Mouse (Mus musculus) urinary bladder, adult 2 months (tissue): Measurements from ENCODE around the gene Spag16. TPM values are rescaled to one million over a fixed set of nuclear protein-coding genes. Genes with fewer than 3 reads are reported as not detected.
"Not testable (repeated sequence)": the region's sequence is repeated elsewhere in the genome, so short reads cannot be mapped to it uniquely, and the experiment has no call there.

Experiments used
- DNase-seq: peaks from one replicate; pipeline ENCODE4 v3.0.0; 2022; ENCODE audit warnings: low spot score
- polyA plus RNA-seq: library from polyadenylated mRNA; depleted of rRNA; stranded (reverse); fragments of >200 nt; gene quantifications from 2 replicates; pipeline ENCODE4 v1.2.3, GENCODE M21; 2012; rRNA removed

Gene Spag16
- 0.01 TPM in 1 of 2 replicates, not detected in the other for polyA plus RNA-seq

DNA sequence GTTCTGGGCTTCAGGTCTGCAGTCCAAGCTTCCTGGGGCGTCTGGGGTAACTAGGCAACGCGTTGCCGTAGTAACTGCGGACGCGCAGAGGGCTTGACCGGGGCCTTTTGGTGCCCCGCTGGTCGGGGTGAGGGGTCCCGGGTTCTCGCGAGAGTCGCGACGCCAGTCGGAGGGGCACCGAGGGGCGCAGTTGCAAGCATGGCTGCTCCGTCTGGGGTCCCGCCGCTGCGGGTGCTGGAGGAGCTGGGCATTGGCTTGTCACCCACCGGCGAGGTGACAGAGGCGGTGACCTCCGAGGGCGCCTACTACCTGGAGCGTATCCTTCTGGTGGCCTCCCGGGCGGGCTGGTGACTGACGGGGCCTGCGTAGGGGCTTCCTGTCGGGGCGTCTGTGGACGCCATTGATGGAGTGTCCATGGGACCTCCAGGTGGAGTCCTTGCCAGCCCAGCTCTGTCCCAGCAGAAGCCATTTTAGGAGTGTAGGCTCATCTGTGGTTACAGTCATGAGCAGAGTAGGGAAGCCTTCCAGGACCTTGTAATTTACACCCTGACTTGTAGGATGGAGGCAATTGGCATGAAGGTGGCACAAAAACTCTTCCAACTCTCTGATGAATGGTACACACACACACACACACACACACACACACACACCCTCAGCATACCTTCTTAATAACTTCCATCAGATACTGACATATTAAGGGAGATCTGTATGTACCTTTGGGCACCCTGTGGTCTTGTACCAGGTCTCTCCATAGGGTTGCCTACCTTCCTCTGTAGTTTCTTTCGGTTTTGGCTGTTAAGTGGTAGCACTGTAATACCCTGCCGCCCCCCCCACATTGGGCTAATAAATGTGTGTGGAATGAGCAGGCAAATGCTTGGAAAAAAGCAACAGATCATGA is at the start of gene Spag16:
TSS of gene Spag16 (plus strand) at position 165 of the 898 bp plus-strand sequence.
- DNase-seq = no peak

DNA sequence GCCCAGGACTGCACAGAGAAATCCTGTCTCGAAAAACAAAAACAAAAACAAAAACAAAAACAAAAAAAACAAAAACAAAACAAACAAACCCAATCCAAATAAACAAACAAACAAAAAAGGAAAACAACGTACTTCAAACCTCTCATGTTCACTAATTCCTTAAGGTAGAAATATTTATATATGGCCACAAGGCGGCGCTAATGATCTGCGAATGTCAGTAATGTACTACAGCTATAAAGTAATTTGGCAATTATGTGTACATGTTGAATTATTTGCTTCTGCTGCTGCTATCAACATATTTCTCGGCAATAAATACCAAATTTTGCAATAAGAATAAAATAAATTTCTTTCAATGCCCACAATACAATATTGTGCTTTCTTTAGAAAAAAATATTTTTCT is 41.6 kb upstream of the Spag16 start:
- no peak for DNase-seq

DNA sequence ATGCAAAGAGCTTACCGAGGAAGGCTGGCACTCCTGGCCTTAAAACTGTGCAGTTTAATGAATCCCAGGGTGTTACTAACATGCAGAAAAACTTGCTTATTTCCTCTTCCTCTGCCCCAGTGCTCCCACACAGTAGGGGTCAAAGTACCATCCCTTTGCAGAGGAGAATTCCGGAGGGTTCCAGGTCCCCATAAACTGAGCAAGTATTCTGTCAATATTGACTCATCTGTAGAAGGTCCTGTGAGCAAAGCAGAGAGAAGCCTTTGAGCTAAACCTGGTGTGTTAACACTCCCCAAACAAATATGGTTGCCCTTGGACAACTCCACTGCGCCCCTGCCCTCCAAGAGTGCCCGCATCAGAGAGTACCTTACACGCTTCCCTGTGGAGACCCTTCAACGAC is 40.1 kb upstream of the Spag16 start:
- DNase-seq = no peak

DNA sequence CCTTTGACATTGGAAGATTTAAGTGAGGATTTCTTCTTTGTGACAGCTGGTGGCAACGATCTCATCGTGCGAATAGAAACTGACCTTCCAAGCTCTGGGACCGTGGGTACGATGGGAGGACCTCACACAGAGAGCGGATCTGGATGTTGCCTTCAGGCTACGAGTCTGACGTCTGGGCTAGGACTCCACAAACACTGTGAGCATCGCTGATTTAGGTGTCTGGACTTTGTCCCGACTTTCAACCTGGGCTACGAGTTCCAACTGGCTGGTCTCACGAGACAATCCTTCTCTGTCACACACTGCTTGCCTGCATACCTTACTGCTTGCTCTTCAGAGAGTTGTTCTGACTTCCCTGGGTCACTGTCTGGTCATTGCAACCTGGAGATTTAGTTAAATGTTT is 39.4 kb upstream of the Spag16 start:
- DNase-seq = no peak

DNA sequence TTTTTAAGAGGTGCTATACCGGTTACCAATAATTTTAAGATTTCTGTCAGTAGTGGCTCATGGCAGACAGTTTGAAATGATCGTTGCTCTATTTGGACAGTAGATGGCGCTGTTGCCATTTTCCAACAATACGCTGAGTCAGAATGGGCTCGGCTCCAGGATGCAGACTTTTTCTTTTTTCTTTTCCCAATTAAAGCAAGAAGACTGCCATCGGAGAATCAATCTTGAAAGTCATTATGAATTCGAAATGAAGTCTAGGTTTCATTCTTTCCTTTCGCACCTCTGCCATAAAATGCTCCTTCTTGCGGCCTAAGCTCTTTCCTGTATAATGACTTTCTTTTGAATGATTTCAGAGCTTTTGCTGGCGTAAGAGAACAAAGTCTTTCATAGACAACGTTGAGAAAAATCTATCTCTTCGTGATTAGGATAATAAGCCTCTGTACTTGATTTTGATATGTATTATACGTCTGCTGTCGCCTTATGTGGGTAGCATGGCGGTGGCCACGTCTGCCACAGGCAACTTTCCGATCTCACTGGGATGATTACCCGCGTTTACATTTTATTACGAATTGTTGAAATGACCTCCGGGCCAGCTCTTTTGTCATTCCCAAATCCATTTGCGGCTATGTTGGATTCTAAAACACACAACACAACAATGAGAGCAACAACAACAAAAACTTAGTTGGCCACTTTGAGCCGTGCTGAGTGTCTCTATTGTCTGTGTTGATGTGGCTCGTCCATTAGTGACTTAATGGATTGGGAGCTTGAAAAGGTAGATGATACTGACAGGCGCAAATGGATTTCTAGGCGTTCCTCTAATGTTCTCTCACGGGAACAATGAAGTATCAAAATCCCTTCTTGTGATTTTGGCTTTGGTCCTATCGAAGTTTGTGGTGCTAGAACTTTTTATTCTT is 36.2 kb upstream of the Spag16 start:
- no peak for DNase-seq

DNA sequence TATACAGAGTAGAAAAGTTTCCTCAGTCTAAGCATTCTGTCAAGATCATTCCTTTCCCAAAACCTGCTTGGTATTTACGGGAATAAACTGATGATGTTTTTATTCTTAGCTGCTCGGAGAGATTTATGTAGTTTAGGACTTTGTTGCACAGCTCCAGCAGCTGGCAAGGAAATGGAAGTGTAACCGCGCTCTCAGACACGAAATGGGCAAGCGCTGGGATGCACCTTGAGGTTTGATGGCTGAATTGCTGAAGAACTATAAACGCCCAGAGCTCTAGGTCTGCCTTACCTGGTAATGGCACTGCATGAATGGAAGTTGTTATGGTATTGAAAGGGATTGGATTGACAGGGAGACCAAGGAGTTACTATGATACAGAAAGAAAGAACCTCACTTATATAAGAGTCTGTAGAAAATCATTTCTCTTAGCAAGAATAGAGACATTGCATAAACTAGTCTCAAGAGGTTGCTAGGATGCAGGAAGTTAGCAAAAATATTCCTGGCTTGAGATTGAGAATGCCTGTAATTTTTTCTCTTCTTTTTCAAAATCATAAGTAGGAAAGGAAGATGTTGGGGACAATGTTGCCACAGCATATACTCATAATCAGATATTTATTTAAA is 27.7 kb upstream of the Spag16 start:
- no peak for DNase-seq

DNA sequence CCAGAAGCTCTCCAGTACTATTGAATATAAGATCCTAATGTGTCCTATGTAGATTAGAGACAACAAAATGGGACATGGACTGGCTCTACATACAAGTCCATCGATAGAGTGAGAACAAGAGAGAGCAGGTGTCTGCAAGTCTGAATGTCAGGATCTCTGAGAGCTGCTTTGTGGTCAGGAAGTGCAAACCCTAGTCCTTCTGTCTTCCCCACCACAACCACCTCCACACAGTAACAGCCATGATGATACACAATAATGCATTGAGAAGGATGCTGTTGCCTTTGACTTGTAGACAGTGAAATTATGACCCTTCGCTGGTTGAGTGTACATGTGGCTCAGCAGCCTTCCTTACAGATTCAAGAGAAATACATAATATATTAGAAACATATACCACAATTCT is 16.6 kb upstream of the Spag16 start:
- DNase-seq = no peak

DNA sequence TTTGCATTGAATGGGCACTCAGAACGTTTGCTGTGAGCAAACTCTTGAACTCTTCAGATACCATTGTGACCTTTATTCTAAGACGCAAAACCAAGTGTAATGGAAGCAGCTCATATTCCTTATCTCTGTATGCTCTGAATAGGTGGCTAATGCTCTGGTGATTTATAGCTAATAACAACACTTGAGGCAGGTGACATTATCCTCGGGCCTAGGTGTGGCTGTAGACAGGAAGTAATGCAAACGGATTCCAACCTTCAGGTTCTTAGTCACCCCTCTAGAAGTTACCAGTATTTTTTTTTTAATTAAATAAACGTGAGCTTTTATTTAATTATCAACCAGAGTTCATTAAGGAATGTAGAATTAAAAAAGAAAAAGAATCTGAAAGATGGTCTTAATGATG is 1.1 kb upstream of the Spag16 start:
- not testable (repeated sequence) for DNase-seq

DNA sequence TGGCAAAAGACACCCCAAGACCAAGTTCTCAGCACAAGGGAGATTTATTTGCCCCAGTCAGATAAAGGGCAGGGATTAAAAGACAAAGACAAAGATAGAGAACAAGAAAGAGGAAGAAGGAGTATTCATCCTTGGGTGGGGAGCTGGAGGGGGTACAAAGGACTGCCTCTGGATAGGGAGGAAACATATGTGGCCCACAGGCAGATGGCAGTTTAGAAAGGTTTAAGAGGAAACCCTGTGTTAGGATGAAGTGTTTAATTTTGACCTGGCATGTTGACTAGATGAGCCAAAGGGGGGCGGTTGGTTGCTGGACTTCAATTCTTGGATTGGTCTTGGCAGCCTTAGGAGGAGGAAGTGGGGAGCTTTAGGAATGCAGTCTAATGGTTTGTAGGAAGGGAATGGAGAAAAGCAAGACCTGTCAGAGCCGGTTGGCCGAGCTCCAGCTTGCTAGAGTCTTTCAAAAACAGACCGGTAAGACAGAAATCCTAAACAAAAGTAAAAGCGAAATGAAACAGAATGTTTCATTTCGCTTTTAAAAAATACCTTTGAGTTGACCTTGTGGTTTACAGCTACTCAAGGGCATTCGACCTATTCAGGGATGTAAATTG is 2.2 kb downstream of the Spag16 start:
- no peak for DNase-seq

DNA sequence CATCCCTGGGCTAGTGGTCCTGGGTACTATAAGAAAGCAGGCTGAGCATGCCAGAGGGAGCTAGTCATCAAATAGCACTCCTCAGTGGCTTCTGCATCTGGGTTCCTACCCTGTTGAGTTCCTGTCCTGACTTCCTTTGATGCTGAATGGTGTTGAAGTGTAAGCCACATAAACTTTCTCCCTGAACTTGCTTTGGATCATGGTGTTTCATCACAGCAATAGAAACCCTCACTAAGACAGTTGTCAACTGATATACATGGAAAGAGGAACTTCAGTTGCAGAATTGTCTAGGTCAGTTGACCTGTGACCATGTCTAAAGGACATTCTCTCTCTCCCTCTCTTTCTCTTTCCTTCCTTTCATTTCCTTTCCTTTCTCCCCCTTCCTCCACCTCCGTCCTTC is 3.8 kb downstream of the Spag16 start:
- no peak for DNase-seq

DNA sequence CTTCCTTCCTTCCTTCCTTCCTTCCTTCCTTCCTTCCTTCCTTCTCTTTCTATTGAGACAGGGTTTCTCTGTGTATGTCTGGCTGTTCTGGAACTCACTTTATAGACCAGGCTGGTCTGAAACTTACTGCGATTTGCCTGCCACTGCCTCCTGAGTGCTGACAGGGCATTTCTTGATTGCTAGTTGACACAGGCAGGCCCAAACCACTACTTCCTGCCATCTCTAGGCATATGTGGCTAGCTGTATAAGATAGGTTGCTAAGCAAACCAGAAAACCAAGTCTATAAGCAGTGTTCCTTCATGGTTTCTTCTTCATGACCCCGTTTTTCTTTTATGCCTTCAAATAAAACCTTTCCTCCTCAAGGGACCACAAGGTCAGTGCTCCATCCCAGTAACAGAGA is 4.2 kb downstream of the Spag16 start:
- no peak for DNase-seq

DNA sequence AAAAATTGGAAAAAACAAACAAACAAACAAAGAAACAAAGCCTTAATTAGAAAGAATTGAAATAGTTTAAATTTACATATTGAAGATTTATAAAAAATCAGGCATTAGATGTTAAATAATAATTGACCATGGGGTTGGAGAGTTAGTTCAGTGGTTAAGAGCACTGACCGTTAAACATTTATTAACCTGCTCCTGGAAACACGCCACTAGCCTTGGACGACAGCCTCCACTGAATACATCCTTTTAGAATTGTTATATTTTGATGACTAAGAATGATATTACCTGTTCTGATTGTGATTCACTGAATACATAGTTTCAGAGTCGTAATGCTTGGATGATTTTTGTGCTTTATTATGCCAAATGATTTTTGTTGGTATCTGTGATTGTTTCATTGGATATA is 6.7 kb downstream of the Spag16 start:
- DNase-seq = not testable (repeated sequence)

DNA sequence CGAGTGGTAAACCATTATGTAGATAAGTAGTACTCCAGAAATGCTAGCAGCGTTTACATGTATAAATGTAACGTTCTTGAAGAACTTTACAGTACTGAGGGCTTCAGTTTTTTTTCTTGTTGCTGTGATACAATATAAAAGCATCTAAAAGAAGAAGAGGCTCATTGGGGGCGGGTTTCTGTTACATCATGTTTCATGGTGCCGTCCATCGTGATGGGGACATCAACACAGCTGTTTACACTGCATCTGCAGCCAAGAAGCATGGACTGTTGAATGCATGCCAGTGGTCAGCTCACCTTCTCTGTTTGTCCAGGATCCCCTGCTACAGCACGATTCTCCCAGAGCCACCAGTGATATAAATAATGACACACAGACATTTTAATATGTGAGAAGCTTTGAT is 26.7 kb downstream of the Spag16 start:
- DNase-seq = no peak

DNA sequence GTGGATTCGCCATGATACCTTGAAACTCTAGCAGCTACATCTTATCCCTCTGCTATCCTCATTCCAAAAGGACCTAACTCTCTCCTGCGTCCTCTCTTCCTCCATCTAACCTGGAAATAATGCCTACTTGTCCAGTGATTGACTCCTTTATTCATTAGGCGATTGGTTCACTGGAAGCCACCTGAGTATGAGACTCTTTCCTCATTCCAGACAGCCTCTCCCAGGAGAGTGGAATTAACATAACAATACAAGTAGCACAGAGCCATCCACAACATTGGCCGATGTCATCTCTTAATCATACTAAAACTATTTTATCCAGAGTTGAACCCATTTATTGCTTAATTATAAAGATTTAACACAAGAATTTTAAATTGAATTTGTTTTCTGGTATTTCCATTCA is 41.0 kb downstream of the Spag16 start:
- DNase-seq = no peak

DNA sequence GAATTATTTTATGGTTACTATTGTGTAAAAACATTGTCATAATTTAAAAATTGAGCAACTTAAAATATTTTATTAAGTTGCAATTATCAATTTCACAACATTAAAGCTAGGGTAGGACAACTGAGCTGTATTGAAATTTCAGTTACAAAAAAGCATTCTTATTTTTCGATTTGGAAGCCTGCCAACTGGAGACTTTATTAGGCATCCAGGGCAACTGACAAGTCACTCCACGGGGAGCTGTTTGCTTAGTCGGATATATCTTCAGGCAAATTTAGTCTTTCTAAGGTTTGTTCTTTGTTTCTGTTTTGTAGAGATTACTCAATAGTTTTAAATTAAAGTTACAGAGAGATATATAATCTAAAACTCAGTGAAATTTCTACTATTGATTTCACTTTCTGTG is 129.8 kb downstream of the Spag16 start:
- no peak for DNase-seq

DNA sequence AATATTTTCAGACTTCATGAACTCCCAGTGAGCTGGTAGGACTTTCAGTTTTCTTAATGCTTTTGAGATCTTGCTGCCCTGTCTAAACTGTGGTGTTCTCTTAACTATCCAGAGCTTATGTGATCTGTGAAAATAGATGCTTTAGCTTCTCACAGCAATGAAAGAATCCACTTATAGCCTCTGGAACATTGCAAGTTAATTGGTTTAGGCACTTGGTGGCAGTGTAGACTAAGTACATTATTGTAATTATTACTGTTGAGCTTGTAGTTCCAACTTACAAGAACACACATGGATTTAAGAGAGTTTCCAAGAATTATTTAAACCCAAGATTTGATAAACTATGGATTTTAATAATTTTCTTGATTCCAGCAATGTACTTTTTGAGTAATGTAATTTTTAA is 170.1 kb downstream of the Spag16 start:
- DNase-seq = no peak

DNA sequence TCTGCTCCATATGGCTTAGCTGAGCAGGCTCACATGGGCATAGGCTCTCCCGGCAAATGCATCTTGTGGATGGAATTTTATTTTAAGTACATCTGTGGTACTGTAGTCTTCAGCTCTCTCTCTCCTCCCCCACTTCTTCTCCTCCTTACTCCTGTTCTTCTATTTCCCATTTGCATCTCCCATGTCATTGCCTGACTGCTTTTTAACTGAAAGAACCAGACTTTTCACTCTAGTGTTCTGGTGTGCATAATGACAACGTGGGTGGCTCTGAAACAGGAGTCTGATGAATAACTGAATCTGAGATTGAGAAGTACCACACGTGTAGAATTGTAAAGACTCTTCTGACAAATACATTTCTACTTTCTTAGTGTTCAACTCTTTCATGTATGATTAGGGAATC is 186.2 kb downstream of the Spag16 start:
- no peak for DNase-seq

DNA sequence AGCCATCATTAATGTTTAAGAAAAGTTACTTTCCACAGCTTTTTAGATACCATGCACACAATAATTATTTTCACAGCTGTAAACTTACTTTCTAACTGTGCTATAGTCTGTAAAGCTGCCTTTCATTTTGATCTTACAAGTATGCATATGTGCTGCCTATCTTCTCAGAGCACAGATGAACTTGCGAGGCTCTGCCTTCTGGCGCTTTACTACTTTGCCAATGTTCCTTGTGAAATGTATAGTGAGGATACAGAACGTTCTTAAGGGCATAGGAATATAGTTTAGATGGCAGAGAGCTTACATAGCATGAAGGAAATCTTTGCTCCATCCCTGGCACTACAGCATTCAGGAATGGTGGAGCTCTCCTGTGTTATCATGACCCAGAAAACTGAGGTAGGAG is 210.6 kb downstream of the Spag16 start:
- no peak for DNase-seq

DNA sequence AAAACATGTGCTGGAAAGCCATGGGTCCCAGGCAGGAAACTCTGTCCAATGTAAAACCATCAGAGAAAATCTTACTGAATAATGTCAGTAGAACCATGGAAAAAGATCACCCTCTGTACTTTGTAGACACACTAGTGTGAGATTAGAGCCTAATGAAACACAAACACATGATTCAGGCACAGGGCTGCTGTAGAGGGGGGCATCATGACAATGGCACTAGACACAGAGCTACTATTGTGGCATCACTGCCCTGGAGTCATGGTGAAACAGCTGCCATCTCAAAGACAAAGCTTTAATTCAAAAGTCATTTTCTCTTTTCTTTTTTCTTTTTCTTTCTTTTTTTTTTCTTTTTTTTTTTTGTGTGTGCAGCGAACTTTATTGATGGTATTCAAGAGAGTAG is 240.6 kb downstream of the Spag16 start:
- DNase-seq = no peak

DNA sequence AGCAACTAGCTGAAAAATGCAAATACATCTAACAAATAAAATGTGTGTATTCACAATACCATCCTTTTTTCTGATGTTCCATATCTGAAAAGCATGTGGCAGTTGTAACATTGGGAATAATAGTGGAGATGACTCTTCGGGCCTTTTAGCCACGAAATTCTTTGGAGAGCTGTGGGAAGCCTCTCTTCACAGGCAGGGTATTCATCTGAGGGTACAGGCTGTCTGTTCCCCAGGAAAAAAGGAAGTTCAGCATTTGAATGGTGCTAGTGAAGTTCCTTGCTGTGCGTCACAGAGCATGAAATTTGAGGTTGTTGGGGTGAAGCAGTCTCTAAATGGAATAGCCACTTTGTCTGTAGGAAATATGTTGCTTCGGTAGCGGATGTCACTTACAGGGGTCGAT is 246.7 kb downstream of the Spag16 start:
- no peak for DNase-seq

DNA sequence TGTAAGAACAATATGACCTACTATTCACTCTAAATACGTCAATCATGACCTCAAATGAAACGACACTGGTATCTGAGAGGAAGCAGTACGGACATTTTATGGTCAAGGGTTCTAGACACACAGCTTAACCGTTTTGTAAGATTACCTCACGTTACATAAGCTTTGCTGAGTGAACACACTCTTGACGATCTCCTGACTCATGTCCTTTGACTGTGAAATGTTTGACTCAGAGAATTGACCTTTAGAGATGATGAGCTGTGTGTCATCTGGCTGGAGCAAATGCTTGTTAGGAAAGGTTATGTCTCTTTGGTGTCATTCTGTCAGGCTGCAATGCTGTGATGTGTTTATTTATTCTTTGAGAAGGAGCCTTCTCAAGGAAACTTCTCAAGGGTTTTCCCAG is 252.0 kb downstream of the Spag16 start:
- no peak for DNase-seq
